Mouse (Mus musculus): ENCODE results near the gene Efcab7.

The Efcab7 gene

DNA sequence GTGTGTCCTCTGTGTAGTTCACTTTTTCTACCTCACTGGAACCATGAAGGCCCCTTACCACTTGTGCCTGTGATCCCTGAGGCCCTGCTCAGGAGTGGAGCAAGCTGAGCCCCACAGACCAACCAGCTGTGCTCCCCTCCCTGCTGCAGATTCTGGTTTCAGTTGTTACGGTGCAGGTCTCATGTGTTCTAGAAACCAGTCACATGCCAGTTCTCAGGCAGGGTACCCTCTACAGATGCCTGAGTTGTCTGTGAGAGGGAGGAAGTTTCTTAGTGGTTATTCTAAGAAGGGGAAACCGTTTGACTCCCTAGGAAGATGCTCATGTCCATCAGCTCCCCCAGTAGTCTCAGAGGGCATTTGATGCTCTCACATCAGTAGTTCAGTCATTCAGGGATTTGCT, 115.6 kb downstream of the Efcab7 start:
- no peak for DNase-seq (ENCODE audit: low spot score in 2 of 2)

DNA sequence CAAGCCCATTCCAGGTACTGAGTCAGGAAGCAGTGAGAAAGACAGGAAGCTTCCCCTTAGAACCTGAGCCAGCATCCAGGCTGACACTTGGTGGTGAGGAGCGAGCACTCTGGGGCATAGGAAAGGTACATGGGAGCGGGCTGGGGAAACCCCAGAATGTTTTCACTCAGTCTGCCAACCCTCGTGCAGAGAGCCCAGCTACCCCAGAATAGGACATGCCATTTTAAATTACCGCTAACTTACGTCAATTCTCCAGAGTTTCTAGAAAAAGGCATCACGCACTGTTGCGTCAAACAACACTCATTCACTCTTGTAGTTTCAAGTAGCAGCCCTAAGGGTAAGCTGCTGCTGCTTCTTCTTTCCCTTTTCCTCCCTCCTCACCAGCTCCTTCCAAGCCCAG, 116.0 kb downstream of the Efcab7 start:
- DNase-seq (ENCODE audit: low spot score in 2 of 2) = no peak

GRCm38 (mm10) chr4:99946516-99946915, 117.5 kb downstream of the Efcab7 start:
- no peak for DNase-seq (ENCODE audit: low spot score in 2 of 2)

DNA sequence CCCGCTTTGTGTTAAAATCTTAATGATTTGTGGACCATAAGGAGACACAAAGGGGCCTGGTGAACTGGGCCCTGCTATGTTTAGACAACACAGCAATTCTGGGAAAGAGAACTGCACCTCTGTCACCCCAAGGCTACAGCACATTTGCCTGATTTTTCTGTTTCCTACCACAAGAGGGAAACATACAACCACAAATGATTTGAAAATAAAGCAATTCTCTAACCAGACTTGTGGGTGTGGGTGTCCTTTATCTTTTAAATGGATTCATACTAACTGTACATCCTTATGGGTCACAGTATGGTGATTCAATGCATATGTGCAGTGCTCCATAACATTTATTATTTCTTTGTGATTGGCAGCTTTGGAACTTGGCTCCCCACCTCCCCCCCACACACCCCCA, 118.2 kb downstream of the Efcab7 start:
- no peak for DNase-seq (ENCODE audit: low spot score in 2 of 2)

- DNase-seq (ENCODE audit: low spot score in 2 of 2) = no peak
Observed at GRCm38 (mm10) chr4:99947896-99948295, 118.9 kb downstream of the Efcab7 start.

DNA sequence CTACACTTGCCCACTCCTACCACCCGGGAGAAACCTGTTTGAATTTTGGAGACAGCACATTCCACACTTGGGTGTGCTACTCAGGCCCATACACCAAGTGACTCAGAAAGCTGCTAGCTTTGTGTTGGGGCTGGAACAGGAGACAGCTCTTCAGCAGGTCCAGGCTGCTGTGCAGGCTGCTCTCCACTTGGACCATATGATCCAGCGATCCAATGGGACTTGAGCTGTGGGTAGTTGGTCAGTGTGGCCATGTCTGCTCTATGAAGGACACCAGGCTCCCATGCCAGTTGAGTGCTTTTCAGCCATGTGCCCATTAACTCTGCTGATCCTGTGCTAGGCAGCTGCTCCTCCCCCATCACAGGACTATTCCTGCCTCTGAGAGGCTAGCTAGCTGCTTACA, 124.9 kb downstream of the Efcab7 start:
- no peak for DNase-seq (ENCODE audit: low spot score in 2 of 2)

DNA sequence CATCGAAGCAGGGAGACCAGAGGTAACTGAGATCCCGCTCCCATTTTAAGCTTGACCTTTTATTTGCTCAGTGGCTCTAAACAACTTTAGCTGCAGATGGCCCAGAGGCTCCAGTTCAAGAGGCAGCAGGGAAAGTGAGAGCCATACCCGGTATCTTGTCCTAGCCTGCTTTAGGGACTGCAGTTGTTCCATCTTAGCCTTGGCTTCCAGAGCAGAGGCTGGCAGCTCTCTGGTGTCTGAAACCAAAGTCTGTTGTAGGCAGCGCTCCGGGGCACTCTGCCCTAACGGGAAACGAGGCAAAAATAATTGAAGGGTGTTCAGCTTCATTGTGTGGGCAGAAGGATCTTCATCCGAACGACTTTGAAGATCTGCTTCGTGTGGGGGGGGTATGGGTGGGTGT, 126.4 kb downstream of the Efcab7 start:
- DNase-seq (ENCODE audit: low spot score in 2 of 2) = no peak

DNA sequence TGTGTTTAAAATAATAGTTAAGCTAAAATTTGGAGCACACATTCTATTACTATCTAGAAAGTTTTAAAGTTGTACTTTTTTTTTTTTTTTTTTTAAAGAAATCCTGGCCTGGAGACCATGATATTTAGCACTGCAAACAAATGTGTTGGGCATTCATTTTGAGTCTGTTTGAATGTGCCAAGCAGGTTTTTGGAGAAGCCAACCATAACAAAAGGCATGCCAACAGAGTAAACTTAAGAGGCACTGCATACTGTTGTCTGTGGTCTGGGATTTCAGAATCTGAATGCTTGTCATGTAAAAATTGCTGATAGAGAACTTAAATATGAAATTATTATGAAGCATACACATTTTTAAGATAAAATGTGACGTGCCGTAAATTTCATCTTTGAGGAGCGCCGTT, 128.2 kb downstream of the Efcab7 start:
- no peak for DNase-seq (ENCODE audit: low spot score in 2 of 2)

GRCm38 (mm10) chr4:99958084-99958815, 129.3 kb downstream of the Efcab7 start:
- no peak for DNase-seq (ENCODE audit: low spot score in 2 of 2)

- DNase-seq (ENCODE audit: low spot score in 2 of 2) = no peak
Observed at GRCm38 (mm10) chr4:99959308-99959707, 130.3 kb downstream of the Efcab7 start.

Data from spleen, postnatal 14 days (tissue).